Mouse (Mus musculus) midbrain, embryonic 16.5 days (tissue): ENCODE data around the gene Celf2. TPM values are rescaled to one million over a fixed set of nuclear protein-coding genes. Genes with fewer than 3 reads are reported as not detected.
A peak's percentile ranks its signal among the peaks of the same experiment; 100 is the strongest.

Source experiments
- ATAC-seq: fragments of 200-750 bp; cut with Nextera tagmentation; 2 replicates; pipeline ENCODE4 v1.8.0; 2017; ENCODE audit warnings: moderate TSS enrichment
- H3K27ac ChIP-seq: fragments of 300-500 bp; sonication (generic); 2 replicates; pipeline ENCODE4 v1.5.1; 2014; ENCODE audit warnings: mild to moderate bottlenecking, low read length, mixed read lengths
- H3K27me3 ChIP-seq: fragments of 300-500 bp; sonication (generic); 2 replicates; pipeline ENCODE4 v1.6.1; 2014; ENCODE audit warnings: low read depth, low read length, mixed read lengths; ENCODE audit not compliant: control insufficient read depth, insufficient read depth
- H3K36me3 ChIP-seq: fragments of 300-500 bp; sonication (generic); 2 replicates; pipeline ENCODE4 v1.6.1; 2014; ENCODE audit warnings: mild to moderate bottlenecking, low read length, moderate library complexity, mixed read lengths; ENCODE audit not compliant: control insufficient read depth, insufficient read depth
- H3K4me1 ChIP-seq: fragments of 300-500 bp; sonication (generic); 2 replicates; pipeline ENCODE4 v1.6.1; 2014; ENCODE audit warnings: mild to moderate bottlenecking, low read length, mixed read lengths; ENCODE audit not compliant: control insufficient read depth, insufficient read depth
- H3K4me2 ChIP-seq: fragments of 300-500 bp; sonication (generic); 2 replicates; pipeline ENCODE4 v1.6.1; 2014; ENCODE audit warnings: mild to moderate bottlenecking, low read length, mixed read lengths
- H3K4me3 ChIP-seq: fragments of 300-500 bp; sonication (generic); 2 replicates; pipeline ENCODE4 v1.5.1; 2014; ENCODE audit warnings: low read depth, mild to moderate bottlenecking, low read length, moderate library complexity, mixed read lengths
- H3K9ac ChIP-seq: fragments of 300-500 bp; sonication (generic); 2 replicates; pipeline ENCODE4 v1.6.1; 2014; ENCODE audit warnings: low read depth, low read length, mixed read lengths
- H3K9me3 ChIP-seq: fragments of 300-500 bp; sonication (generic); replicated peaks from 2 replicates; pipeline ENCODE4 v1.6.1; 2014; ENCODE audit warnings: mild to moderate bottlenecking, low read length, mixed read lengths; ENCODE audit not compliant: control insufficient read depth, poor library complexity, severe bottlenecking
- WGBS: fragments of 180-500 bp; shearing (Covaris S2); extraction: QIAGEN DNeasy Blood & Tissue Kit; methylation state at CpG from one replicate; pipeline ENCODE4 v1.1.7; 2014; 5-methylcytosine and 5-hydroxymethylcytosine counted together
- polyA plus RNA-seq: library from polyadenylated mRNA; unstranded; fragments of >200 nt; fragmentation: Nextera tagmentation; extraction: Ambion mirVana; gene quantifications from 2 replicates; pipeline ENCODE4 v1.2.1, GENCODE M21; 2015

The Celf2 gene
- polyA plus RNA-seq, 1 experiment from 2014 or later = 160 TPM

GRCm38 (mm10) chr2:6770214-6770613, 739.1 kb downstream of the Celf2 start:
- Histone ChIP-seq H3K36me3 (no peaks in the 10 kb centered on the region), H3K4me1 (no peaks in the 10 kb centered on the region), H3K9ac (no peak overlapping the region), H3K4me2 (no peak overlapping the region), H3K4me3 (no peak overlapping the region), H3K27me3 (no peaks in the 10 kb centered on the region), H3K27ac (no peak overlapping the region), H3K9me3 (no peaks in the 10 kb centered on the region)
- WGBS = 51% methylated on average over 2 of the region's 2 CpGs
- ATAC-seq = no peak

DNA sequence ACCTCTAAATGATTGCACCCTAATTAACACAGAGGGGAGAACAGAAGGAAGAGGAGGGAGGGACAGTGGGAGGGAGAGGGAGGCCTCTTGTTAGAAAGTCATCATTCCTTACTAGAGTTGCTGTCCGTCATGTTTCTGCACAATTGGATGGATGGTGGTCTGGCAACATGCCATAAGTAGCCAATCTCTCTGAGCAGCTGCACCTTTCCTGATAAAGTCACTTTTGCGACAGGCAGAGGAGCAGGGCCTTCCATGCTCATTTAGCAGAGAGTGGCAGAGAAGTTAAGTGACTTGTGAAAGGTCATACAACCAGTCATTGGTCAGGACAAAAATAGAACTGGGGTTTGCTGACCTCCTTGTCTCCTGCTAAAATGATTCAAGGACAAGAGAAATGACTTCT, 747.0 kb downstream of the Celf2 start:
- Histone ChIP-seq H3K9me3 (no peaks in the 10 kb centered on the region), H3K27ac (no peak overlapping the region), H3K9ac (no peak overlapping the region), H3K36me3 (no peaks in the 10 kb centered on the region), H3K4me3 (no peak overlapping the region), H3K27me3 (no peaks in the 10 kb centered on the region), H3K4me2 (no peak overlapping the region), H3K4me1 (peaks cover 3% of the 10 kb centered on the region)
- WGBS = 50% methylated on average over 2 of the region's 2 CpGs
- no peak for ATAC-seq

- Histone ChIP-seq H3K4me2 (no peak overlapping the region), H3K36me3 (no peaks in the 10 kb centered on the region), H3K4me3 (no peak overlapping the region), H3K9me3 (no peaks in the 10 kb centered on the region), H3K9ac (no peak overlapping the region), H3K27ac (no peak overlapping the region), H3K27me3 (no peaks in the 10 kb centered on the region), H3K4me1 (0 out of 2 replicates have a peak, but pooled peaks cover 2% of the 10 kb centered on the region)
- WGBS = 77% methylated on average over 2 of the region's 2 CpGs
- no peak for ATAC-seq
These were observed 766.2 kb downstream of the Celf2 start for GRCm38 (mm10) chr2:6743173-6743572.

DNA sequence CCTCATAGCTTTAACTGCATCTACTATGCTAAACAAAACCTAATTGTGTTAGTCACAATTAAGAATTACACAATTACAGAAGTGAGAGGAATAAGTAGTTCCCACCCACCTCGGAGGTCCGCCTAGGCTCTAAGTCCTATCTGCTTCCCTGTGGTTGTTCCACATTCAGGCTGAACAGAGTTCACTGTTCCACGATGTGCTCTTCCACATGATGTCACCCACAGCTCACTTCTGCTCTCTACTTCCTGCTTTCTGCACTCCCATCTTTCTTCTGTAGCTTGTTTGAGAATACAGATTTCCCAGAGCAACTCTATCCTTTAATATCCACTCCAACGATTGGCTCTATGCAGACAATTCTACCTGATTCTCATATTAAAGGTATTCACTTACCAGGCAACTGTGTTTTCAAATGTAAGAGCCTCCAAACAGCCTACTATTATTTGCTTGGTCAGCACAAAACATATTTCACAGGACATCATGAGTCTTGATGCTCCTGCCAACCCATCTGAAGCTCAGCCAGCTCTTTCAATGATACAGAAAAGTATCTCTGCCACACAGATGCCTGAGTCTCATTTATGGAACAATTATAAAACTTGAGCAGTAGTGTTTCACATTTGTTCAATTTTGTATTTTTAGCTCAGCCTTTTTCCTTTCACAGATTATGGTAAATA, 769.2 kb downstream of the Celf2 start:
- no peak for ATAC-seq
- Histone ChIP-seq H3K9ac (no peak overlapping the region), H3K4me3 (no peak overlapping the region), H3K9me3 (no peaks in the 10 kb centered on the region), H3K4me1 (0 out of 2 replicates have a peak, but pooled peaks cover 4% of the 10 kb centered on the region), H3K27me3 (no peaks in the 10 kb centered on the region), H3K4me2 (no peak overlapping the region), H3K36me3 (no peaks in the 10 kb centered on the region), H3K27ac (no peak overlapping the region)
- WGBS = 71% methylated on average over 4 of the region's 4 CpGs

DNA sequence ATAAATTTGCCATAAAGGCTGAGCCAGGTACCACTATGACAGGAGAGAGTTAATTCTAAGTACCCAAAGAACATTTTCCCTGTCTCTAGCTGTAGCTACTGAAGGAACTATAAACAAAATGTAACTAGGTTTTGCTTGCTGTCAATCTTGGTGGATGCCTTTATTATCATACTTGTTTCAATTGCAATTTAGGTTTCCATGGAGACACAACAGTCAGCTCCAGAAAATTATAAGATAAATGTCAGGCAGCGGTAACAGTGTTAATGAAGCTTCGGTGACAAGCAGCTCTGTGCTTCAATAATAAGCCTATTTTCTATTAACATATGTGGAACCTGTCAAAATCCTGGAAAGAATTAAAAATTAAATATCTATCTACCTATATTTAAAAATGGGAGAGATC, 777.3 kb downstream of the Celf2 start:
- no peaks in the 10 kb centered on the region for H3K36me3 ChIP-seq
- no peaks in the 10 kb centered on the region for H3K9me3 ChIP-seq
- 48% methylated on average over 2 of the region's 2 CpGs for WGBS
- H3K4me2 ChIP-seq = no peak overlapping the region
- no peak overlapping the region for H3K4me3 ChIP-seq
- no peak overlapping the region for H3K9ac ChIP-seq
- H3K27me3 ChIP-seq = no peaks in the 10 kb centered on the region
- no peak for ATAC-seq
- peaks cover 19% of the 10 kb centered on the region for H3K4me1 ChIP-seq
- H3K27ac ChIP-seq = no peak overlapping the region

DNA sequence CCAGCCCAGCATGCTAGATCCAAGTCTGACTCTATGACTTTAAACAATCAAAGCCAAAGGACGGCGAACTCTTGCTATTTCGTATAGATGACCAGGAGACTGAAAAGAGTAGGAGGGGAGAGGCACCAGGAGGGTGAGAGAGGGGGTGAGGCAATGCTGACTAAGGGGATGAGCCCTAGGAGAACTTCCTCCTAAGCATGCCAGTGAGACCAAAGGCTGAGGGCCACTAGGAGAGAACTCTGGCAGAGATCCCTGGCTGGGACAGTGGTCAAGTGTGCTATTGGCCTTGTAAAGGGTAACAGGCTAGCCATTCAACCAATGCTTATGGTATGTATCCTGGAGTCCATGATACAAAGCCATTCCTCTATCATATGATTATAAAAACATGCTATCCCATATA, 778.5 kb downstream of the Celf2 start:
- H3K27ac ChIP-seq = no peak overlapping the region
- 67% methylated on average over 3 of the region's 3 CpGs for WGBS

GRCm38 (mm10) chr2:6729984-6730383, 779.4 kb downstream of the Celf2 start:
- Histone ChIP-seq H3K4me3 (no peak overlapping the region), H3K4me2 (no peak overlapping the region), H3K27me3 (no peaks in the 10 kb centered on the region), H3K9me3 (no peaks in the 10 kb centered on the region), H3K27ac (no peak overlapping the region), H3K4me1 (peaks cover 19% of the 10 kb centered on the region), H3K9ac (no peak overlapping the region), H3K36me3 (no peaks in the 10 kb centered on the region)
- no peak for ATAC-seq
- 38% methylated on average over 9 of the region's 9 CpGs for WGBS

More for the DNA sequence above, 778.5 kb downstream of the Celf2 start:
- no peak overlapping the region for H3K4me3 ChIP-seq
- H3K36me3 ChIP-seq = no peaks in the 10 kb centered on the region
- no peaks in the 10 kb centered on the region for H3K9me3 ChIP-seq
- H3K4me2 ChIP-seq = no peak overlapping the region
- ATAC-seq = no peak
- no peaks in the 10 kb centered on the region for H3K27me3 ChIP-seq
- peaks cover 19% of the 10 kb centered on the region for H3K4me1 ChIP-seq
- no peak overlapping the region for H3K9ac ChIP-seq

DNA sequence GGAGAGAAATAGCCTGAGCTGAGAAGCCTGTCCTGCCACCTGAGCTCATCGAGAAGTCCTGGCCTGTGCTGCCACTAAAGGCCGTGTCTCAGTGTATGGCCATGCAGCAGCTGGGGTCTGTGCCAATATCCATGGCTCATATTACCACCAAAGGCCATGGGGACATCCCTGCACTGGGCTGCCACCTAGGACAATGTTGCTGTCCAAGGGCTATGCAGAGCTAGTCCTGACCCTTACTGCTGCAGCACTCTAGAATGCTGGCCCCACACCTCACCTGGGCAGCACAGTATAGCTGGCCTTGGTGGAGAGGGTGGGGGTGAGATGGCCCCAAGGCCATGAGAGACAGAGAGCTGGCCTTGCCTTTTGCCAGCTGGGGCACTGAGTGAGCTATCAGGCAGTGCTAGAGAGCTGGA, 780.5 kb downstream of the Celf2 start:
- Histone ChIP-seq H3K27me3 (no peaks in the 10 kb centered on the region), H3K36me3 (no peaks in the 10 kb centered on the region), H3K9ac (no peak overlapping the region), H3K4me2 (no peak overlapping the region), H3K9me3 (no peaks in the 10 kb centered on the region), H3K4me1 (peaks cover 19% of the 10 kb centered on the region), H3K27ac (no peak overlapping the region), H3K4me3 (no peak overlapping the region)
- ATAC-seq = peak; percentile 59
- WGBS = 72% methylated on average over 2 of the region's 2 CpGs

DNA sequence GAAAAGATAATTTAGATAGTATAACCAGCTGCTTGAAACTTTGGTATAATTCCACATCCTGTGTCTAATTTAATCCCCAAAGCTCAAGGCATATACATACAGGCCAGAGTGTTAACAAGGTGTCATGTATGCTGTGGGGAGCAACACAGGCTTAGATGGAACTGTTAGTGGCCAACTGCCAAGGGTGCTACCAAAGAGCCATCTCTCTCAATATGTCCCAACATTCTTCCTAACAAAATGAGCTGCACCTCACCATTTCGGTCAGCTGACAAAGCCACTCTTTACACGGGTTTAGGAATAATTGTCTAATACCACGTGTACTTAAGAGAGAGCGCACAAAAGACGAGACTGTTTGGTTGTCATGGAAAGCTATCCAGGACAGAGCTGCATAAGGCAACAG, 782.0 kb downstream of the Celf2 start:
- Histone ChIP-seq H3K27ac (no peak overlapping the region), H3K36me3 (no peaks in the 10 kb centered on the region), H3K4me2 (no peak overlapping the region), H3K4me3 (no peak overlapping the region), H3K9ac (no peak overlapping the region), H3K9me3 (no peaks in the 10 kb centered on the region), H3K27me3 (no peaks in the 10 kb centered on the region), H3K4me1 (peaks cover 27% of the 10 kb centered on the region)
- no peak for ATAC-seq
- 73% methylated on average over 5 of the region's 5 CpGs for WGBS
